Mouse (Mus musculus) left cerebral cortex, adult 2 months (tissue): Measurements from ENCODE around the gene Gm26992. TPM values are rescaled to one million over a fixed set of nuclear protein-coding genes. Genes with fewer than 3 reads are reported as not detected.

ENCODE experiments used
- DNase-seq, 2 experiments: peaks; one replicate each; pipeline ENCODE4 v3.0.0; 2021 to 2022; ENCODE audit warnings: low spot score in 2 of 2, mixed read lengths in 1 of 2; ENCODE audit errors: extremely low spot score in 1 of 2
- H3K27ac ChIP-seq: fragments of 200-600 bp; 2 replicates; pipeline ENCODE4 v1.8.1; 2022
- H3K4me3 ChIP-seq: fragments of 200-600 bp; 2 replicates; pipeline ENCODE4 v1.8.1; 2022
- CTCF ChIP-seq: fragments of 200-600 bp; IDR thresholded peaks from 2 replicates; pipeline ENCODE4 v1.8.1; 2022; ENCODE audit warnings: antibody characterized with exemption, mild to moderate bottlenecking, moderate library complexity
- intact Hi-C: fragments of 180-260 bp; cut with DNase I; formaldehyde crosslinking; loops from one replicate; pipeline ENCODE4 v1.15.1; 2025
- total RNA-seq, 2 experiments: library from RNA; stranded (reverse); gene quantifications; 2 replicates each; pipeline ENCODE4 v1.2.3; 2021

Gene Gm26992
- total RNA-seq, 2 experiments from 2014 or later, result not detected

DNA sequence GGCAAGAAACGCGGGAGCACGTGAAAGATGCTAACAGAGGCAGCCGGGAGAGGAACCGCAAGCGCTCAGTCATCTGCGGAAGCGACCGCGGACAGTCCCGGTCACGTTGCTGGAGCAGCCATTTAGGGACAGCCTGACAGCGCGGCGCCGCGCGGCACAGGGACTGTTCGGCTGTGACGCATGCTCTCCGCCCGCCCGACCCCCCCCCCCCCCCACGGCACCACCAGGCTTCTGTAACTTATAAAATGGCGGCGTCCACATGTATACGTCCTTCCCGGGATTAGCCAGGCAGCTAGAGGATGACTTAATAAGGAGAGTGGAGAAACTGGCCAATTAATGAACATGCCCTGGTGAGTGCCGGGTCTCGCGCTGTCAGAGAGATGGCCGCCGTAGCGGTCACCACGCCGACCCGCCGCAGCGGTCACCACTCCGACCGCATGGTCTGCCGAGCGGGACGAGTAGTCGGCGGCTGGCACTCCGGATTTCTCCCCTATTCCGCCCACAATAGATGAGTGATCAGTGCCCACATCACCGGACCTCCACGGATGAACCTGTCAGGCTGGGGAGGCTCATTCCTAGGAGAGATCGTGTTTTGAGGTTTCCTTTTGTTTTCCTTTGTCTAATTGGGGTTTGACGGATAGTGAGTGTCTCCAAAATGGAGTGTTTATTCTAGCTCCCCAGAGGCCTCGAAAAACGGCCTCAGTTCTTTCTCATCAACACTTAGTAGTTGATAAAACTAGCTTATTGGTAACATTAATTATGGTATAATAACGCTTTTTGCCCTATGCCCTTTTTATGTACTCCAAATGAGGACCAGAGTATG is 71.8 kb downstream of the Gm26992 start:
- intact Hi-C loops, result loop anchor here (1.0 to 2.0 kb wide), 3 partner anchors 37 to 123 kb away; no protein-coding TSS in a partner anchor
- no peak for TF ChIP-seq CTCF
- peak overlapping the region; percentile 75 for H3K4me3 ChIP-seq

DNA sequence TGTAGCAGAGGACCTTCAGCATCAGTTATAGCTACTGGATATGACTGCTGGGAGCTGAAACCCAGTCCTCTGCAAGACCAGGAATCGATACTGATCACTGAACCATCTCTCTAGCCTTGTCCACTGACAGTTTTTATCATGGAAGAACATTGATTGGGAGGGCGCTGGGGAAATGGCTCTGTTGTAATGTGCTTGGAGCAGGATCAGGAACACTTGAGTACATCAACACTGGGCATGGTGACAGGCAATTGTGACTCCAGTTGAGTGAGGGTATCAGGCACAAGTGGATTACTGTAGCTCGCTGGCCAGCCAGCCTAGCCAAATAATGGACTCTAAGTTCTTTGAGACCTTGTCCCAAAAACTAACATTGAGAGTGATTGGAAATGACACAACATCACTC is 77.6 kb downstream of the Gm26992 start:
- DNase-seq, result no peak
- TF ChIP-seq CTCF, result no peak
- Histone ChIP-seq H3K4me3 (no peak overlapping the region), H3K27ac (no peak overlapping the region)
- intact Hi-C loops, result no loop called here

More for the DNA sequence above, 71.8 kb downstream of the Gm26992 start:
- peak overlapping the region; percentile 89 for H3K27ac ChIP-seq
- DNase-seq, result peak; percentile 64 to 72

GRCm38 (mm10) chrX:103500137-103500536 is 78.3 kb downstream of the Gm26992 start:
- no peak overlapping the region for H3K27ac ChIP-seq
- TF ChIP-seq CTCF, result no peak
- DNase-seq, result no peak
- intact Hi-C loops, result no loop called here
- H3K4me3 ChIP-seq, result no peak overlapping the region

- H3K27ac ChIP-seq, result no peak overlapping the region
- TF ChIP-seq CTCF, result no peak
- intact Hi-C loops, result no loop called here
- no peak for DNase-seq
- no peak overlapping the region for H3K4me3 ChIP-seq
Observed at GRCm38 (mm10) chrX:103508218-103508617, 86.4 kb downstream of the Gm26992 start.

DNA sequence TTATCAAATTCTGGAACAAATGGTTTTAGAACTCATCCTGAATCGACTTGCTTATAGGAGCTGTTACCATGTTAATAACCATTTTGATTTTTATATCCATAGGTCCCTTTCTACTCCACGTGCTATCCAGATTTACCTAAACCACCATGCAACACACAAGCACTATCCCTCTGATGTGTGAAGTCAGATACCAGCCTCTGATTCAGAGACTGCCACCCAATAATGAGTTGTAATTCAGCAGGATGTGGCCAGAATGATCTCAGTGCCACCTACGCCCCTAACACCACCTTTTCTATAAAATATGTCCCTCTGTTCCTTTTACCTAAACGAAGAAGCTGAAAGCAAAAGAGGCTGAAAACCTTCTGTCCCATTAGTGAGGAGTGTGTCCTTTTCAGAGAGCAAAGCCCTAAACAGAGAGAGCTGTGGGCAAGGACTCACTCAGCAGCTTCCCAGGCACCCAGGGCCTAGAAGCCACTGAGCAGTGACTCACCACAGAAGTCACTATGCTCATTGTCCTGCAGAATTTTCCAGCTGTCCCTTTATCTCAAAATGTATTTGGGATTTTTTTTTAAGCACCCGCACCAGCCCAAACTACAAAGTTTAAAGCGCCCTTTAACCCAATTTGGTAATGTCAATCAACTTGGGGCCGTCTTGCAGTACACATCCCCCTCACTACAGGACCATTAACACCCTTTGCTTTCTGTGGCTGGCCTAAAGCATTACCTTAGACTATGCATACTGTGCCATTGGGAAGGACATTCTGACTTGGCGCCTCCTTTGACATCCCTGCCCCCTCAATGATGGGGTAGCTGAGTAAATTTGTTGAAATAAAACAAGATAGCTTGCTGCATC is 87.6 kb downstream of the Gm26992 start:
- no peak for TF ChIP-seq CTCF
- Histone ChIP-seq H3K27ac (no peak overlapping the region), H3K4me3 (no peak overlapping the region)
- intact Hi-C loops, result no loop called here
- no peak for DNase-seq

GRCm38 (mm10) chrX:103514782-103515181 is 93.0 kb downstream of the Gm26992 start:
- no peak for DNase-seq
- intact Hi-C loops, result no loop called here
- TF ChIP-seq CTCF, result no peak
- Histone ChIP-seq H3K27ac (no peak overlapping the region), H3K4me3 (no peak overlapping the region)

GRCm38 (mm10) chrX:103515346-103515745 is 93.5 kb downstream of the Gm26992 start:
- H3K4me3 ChIP-seq, result no peak overlapping the region

GRCm38 (mm10) chrX:103518798-103519197 is 97.0 kb downstream of the Gm26992 start:
- H3K4me3 ChIP-seq, result no peak overlapping the region
- TF ChIP-seq CTCF, result no peak
- DNase-seq, result no peak
- intact Hi-C loops, result no loop called here
- no peak overlapping the region for H3K27ac ChIP-seq

More at GRCm38 (mm10) chrX:103515346-103515745, 93.5 kb downstream of the Gm26992 start:
- no peak overlapping the region for H3K27ac ChIP-seq
- DNase-seq, result no peak
- intact Hi-C loops, result no loop called here
- no peak for TF ChIP-seq CTCF

GRCm38 (mm10) chrX:103519547-103519946 is 97.7 kb downstream of the Gm26992 start:
- no peak overlapping the region for H3K27ac ChIP-seq
- intact Hi-C loops, result no loop called here

DNA sequence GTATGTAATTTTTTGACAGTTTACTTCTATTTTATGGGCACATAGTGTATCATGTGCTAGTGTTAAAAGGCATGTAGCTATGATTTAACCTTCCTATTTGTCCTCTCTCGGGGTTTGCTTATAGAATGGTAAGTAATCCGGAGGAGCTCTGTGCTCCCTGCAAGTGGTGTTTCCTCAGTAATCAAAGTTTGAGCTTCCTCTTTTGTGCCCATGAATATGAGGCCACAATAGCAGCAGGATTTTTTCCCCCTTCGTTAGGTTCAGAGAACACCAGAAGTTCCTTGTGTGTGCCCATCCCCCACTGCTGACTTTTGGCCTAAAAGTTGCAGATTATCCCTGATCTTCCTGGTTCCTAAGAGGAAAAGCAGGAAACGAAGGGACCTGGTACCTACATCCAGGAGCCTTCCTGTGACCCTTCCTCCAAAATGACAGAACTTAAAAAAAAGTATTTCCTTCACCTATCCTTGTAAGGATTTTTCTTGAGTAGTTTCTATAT is 99.5 kb downstream of the Gm26992 start:
- no peak overlapping the region for H3K4me3 ChIP-seq
- TF ChIP-seq CTCF, result no peak
- DNase-seq, result no peak
- intact Hi-C loops, result no loop called here
- H3K27ac ChIP-seq, result no peak overlapping the region

More at GRCm38 (mm10) chrX:103519547-103519946, 97.7 kb downstream of the Gm26992 start:
- no peak overlapping the region for H3K4me3 ChIP-seq
- TF ChIP-seq CTCF, result no peak
- DNase-seq, result no peak

DNA sequence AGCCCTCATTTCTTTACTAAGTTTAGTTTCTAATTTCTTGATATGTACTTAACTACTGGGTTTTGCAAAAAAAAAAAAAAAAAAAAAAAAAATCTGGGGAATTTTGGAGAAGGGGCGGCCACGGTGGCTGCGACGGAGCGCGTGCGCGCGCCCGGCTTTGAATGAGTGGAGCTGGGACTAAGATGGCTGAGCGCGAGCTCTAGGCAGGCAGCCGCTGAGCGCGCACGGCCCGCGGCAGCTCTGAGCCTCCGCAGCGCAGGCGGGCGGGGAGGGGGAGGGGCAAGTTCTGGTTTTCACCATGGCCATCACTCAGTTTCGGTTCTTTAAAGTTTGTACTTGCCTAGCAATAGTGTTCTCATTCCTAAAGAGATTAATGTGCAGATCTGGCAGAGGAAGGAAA is 107.4 kb downstream of the Gm26992 start:
- peak overlapping the region; percentile 56 for H3K27ac ChIP-seq
- no peak for TF ChIP-seq CTCF
- peak; percentile 63 to 77 for DNase-seq
- intact Hi-C loops, result no loop called here
- H3K4me3 ChIP-seq, result peak overlapping the region; percentile 20

Other genes starting within 250 kb of the Gm26992 start
- 100 to 1,000 TPM in 1 of 2 experiments, 10 to 100 TPM in 1; 89.4 to 104 TPM for gene Nap1l2, start 235.4 kb upstream of the Gm26992 start, total RNA-seq
- gene Cdx4, start 100.6 kb upstream of the Gm26992 start, total RNA-seq, result not detected
- gene Chic1, start 65.5 kb upstream of the Gm26992 start, total RNA-seq, result 10 to 100 TPM; 22.3 to 22.7 TPM
- gene Tsx, start 7.5 kb upstream of the Gm26992 start, total RNA-seq, result not detected
- not detected for gene Zcchc13, start 208.6 kb downstream of the Gm26992 start, total RNA-seq